Mouse (Mus musculus): Measurements from ENCODE around the gene Lmf1.

Gene Lmf1

GRCm38 (mm10) chr17:25642032-25642431 lies 63.1 kb downstream of the Lmf1 start:
- DNase-seq (ENCODE audit: low spot score): no peak

- no peak for DNase-seq (ENCODE audit: low spot score)
Observed at GRCm38 (mm10) chr17:25643517-25644294, 64.8 kb downstream of the Lmf1 start.

- no peak for DNase-seq (ENCODE audit: low spot score)
Observed at GRCm38 (mm10) chr17:25644761-25645160, 65.9 kb downstream of the Lmf1 start.

- no peak for DNase-seq (ENCODE audit: low spot score)
Observed at GRCm38 (mm10) chr17:25645661-25646060, 66.8 kb downstream of the Lmf1 start.

GRCm38 (mm10) chr17:25647901-25648300 lies 69.0 kb downstream of the Lmf1 start:
- no peak for DNase-seq (ENCODE audit: low spot score)

- no peak for DNase-seq (ENCODE audit: low spot score)
Observed at GRCm38 (mm10) chr17:25648678-25649216, 69.9 kb downstream of the Lmf1 start.

GRCm38 (mm10) chr17:25650726-25651125 lies 71.8 kb downstream of the Lmf1 start:
- no peak for DNase-seq (ENCODE audit: low spot score)

GRCm38 (mm10) chr17:25652272-25652671 lies 73.4 kb downstream of the Lmf1 start:
- DNase-seq (ENCODE audit: low spot score): no peak

GRCm38 (mm10) chr17:25656142-25656825 lies 77.4 kb downstream of the Lmf1 start:
- no peak for DNase-seq (ENCODE audit: low spot score)

- no peak for DNase-seq (ENCODE audit: low spot score)
Observed at GRCm38 (mm10) chr17:25656826-25657189, 77.9 kb downstream of the Lmf1 start.

GRCm38 (mm10) chr17:25663213-25663835 lies 84.4 kb downstream of the Lmf1 start:
- no peak for DNase-seq (ENCODE audit: low spot score)

- DNase-seq (ENCODE audit: low spot score): no peak
Observed at GRCm38 (mm10) chr17:25665485-25665884, 86.6 kb downstream of the Lmf1 start.

GRCm38 (mm10) chr17:25665891-25666290 lies 87.0 kb downstream of the Lmf1 start:
- no peak for DNase-seq (ENCODE audit: low spot score)

GRCm38 (mm10) chr17:25668481-25669055 lies 89.7 kb downstream of the Lmf1 start:
- no peak for DNase-seq (ENCODE audit: low spot score)

GRCm38 (mm10) chr17:25672982-25673381 lies 94.1 kb downstream of the Lmf1 start:
- DNase-seq (ENCODE audit: low spot score): no peak

- DNase-seq (ENCODE audit: low spot score): no peak
Observed at GRCm38 (mm10) chr17:25677969-25678368, 99.1 kb downstream of the Lmf1 start.

- no peak for DNase-seq (ENCODE audit: low spot score)
Observed at GRCm38 (mm10) chr17:25679818-25680217, 100.9 kb downstream of the Lmf1 start.

- DNase-seq (ENCODE audit: low spot score): no peak
Observed at GRCm38 (mm10) chr17:25681636-25682035, 102.8 kb downstream of the Lmf1 start.

- DNase-seq (ENCODE audit: low spot score): no peak
Observed at GRCm38 (mm10) chr17:25686323-25686722, 107.4 kb downstream of the Lmf1 start.

- DNase-seq (ENCODE audit: low spot score): no peak
Observed at GRCm38 (mm10) chr17:25688922-25689321, 110.0 kb downstream of the Lmf1 start.

- DNase-seq (ENCODE audit: low spot score): no peak
Observed at GRCm38 (mm10) chr17:25696263-25696662, 117.4 kb downstream of the Lmf1 start.

GRCm38 (mm10) chr17:25698446-25698845 lies 119.6 kb downstream of the Lmf1 start:
- peak; percentile 64 for DNase-seq (ENCODE audit: low spot score)
